ENCODE assay signal across 18 mouse cellular contexts in the genomic region with DNA sequence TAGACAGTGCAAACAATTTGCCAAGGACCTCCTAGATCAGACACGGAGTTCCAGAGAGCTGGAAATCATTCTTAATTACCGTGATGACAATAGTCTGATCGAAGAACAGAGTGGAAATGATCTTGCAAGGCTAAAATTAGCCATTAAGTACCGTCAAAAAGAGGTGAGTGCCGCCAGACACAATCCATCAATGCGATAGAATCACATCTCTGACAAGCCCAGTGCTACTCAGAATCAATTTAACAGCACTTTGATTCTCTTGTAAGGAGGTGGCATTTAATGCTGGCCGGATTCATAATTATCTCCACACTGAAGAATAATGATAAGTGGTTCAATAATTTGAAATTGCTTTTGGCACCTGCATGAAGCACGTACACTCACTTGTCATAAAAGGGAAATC.
"Had no signal": no experiment of that assay in that cellular context is flagged by ENCODE, and none has a peak within 500 bp of the region (broad histone marks: within the 10 kb centered on the region; RNA-seq: fewer than 3 reads in every experiment).

No protein-coding gene starts in this region.

- H3K4me1 ChIP-seq: midbrain, embryonic 13.5 days; neural tube, embryonic 13.5 days; neural tube, embryonic 15.5 days; stomach, embryonic 15.5 days had no signal

- H3K4me3 ChIP-seq: midbrain, embryonic 13.5 days; myocyte; neural tube, embryonic 13.5 days; neural tube, embryonic 15.5 days; stomach, embryonic 15.5 days had no signal

- H3K4me2 ChIP-seq: lung, embryonic 14.5 days; midbrain, embryonic 11.5 days; midbrain, embryonic 13.5 days; neural tube, embryonic 13.5 days; neural tube, embryonic 15.5 days; stomach, embryonic 15.5 days had no signal

- H3K36me3 ChIP-seq: midbrain, embryonic 13.5 days; neural tube, embryonic 13.5 days; neural tube, embryonic 15.5 days; stomach, embryonic 15.5 days had no signal

- H3K9me3 ChIP-seq: midbrain, embryonic 13.5 days; neural tube, embryonic 13.5 days; neural tube, embryonic 15.5 days; stomach, embryonic 15.5 days had no signal

- H3K9ac ChIP-seq: liver, embryonic 14.5 days; lung, embryonic 14.5 days; midbrain, embryonic 13.5 days; neural tube, embryonic 13.5 days; neural tube, embryonic 15.5 days; stomach, embryonic 15.5 days had no signal

- H3K27ac ChIP-seq: liver, embryonic 14.5 days; midbrain, embryonic 13.5 days; neural tube, embryonic 13.5 days; neural tube, embryonic 15.5 days; stomach, embryonic 15.5 days; stomach, postnatal 0 days had no signal

- ATAC-seq: midbrain, embryonic 13.5 days had no signal

- DNase-seq: lung, adult 18-20 months; lung, embryonic 14.5 days; lung, postnatal 10 days; lung, postnatal 4 days; retina, postnatal 1 day; right cerebral cortex, adult 18-20 months; right cerebral cortex, postnatal 25 days; thymus, adult 2 months; thymus, postnatal 25 days; thymus, postnatal 4 days had no signal

- H3K27me3 ChIP-seq: midbrain, embryonic 13.5 days; neural tube, embryonic 13.5 days; neural tube, embryonic 15.5 days; stomach, embryonic 15.5 days had no signal
